Mouse (Mus musculus): ENCODE data around the gene Olfr1031.
"Not testable (repeated sequence)": the region's sequence is repeated elsewhere in the genome, so short reads cannot be mapped to it uniquely, and the experiment has no call there.

Gene Olfr1031

GRCm38 (mm10) chr2:85990004-85990403, at the start of gene Olfr1031:
Olfr1031 (plus strand) TSS chr2:85990304.
- DNase-seq, result no peak

- DNase-seq, result no peak
Observed at GRCm38 (mm10) chr2:85950137-85950536, 40.0 kb upstream of the Olfr1031 start, which contains the start of gene Olfr1028. Olfr1028 (plus strand) TSS chr2:85950437.

- DNase-seq, result no peak
Observed at GRCm38 (mm10) chr2:85973595-85973994, 16.5 kb upstream of the Olfr1031 start, which contains the start of gene Olfr1029. Olfr1029 (plus strand) TSS chr2:85973895.

- DNase-seq, result no peak
Observed at GRCm38 (mm10) chr2:85978976-85979375, 11.1 kb upstream of the Olfr1031 start, which contains the start of gene Olfr1030. Olfr1030 (plus strand) TSS chr2:85979276.

- DNase-seq, result no peak
Observed at GRCm38 (mm10) chr2:86005240-86005639, 15.1 kb downstream of the Olfr1031 start, which contains the start of gene Olfr1032. Olfr1032 (plus strand) TSS chr2:86005540.

GRCm38 (mm10) chr2:86020406-86020805, 30.3 kb downstream of the Olfr1031 start, which contains the start of gene Olfr1033:
Olfr1033 (plus strand) TSS chr2:86020633.
- peak in 1 of 2 experiments; percentile 3 for DNase-seq

GRCm38 (mm10) chr2:86021518-86021917, 31.4 kb downstream of the Olfr1031 start:
- not testable (repeated sequence) for DNase-seq

Measured in kidney, postnatal 36 days (tissue).